Mouse (Mus musculus): ENCODE data around the gene Zfp446.

- TF ChIP-seq GATA1 (IDR thresholded peaks at IDR 0.05; ENCODE audit: borderline replicate concordance, low read length) (no peak), FLI1 (IDR thresholded peaks at IDR 0.05; ENCODE audit: low read length) (no peak)
Measured at GRCm38 (mm10) chr7:13033451-13034147, 56.0 kb downstream of the Zfp446 start.
